Mouse (Mus musculus) hindbrain, postnatal 0 days (tissue): ENCODE measurements at regions not wholly inside any gene's neighbourhood (a gene's known extent, or its start where the extent isn't known, plus 50 kb on each side); places are given as distances from the start of the nearest gene placed in this dataset.

Experiments
- ATAC-seq: fragments of 200-750 bp; cut with Nextera tagmentation; 2 replicates; pipeline ENCODE4 v1.8.0; 2017; ENCODE audit warnings: mild to moderate bottlenecking, moderate TSS enrichment, moderate library complexity
- DNase-seq: peaks from one replicate; pipeline ENCODE4 v3.0.0-alpha.2; 2015; ENCODE audit warnings: low spot score
- H3K27ac ChIP-seq: fragments of 300-500 bp; sonication (generic); 2 replicates; pipeline ENCODE4 v1.5.1; 2014; ENCODE audit warnings: mild to moderate bottlenecking
- H3K27me3 ChIP-seq: fragments of 300-500 bp; sonication (generic); 2 replicates; pipeline ENCODE4 v1.6.1; 2014; ENCODE audit warnings: low read length, mixed read lengths; ENCODE audit not compliant: insufficient read depth
- H3K36me3 ChIP-seq: fragments of 300-500 bp; sonication (generic); 2 replicates; pipeline ENCODE4 v1.6.1; 2014; ENCODE audit warnings: low read length, mixed read lengths; ENCODE audit not compliant: insufficient read depth
- H3K4me1 ChIP-seq: fragments of 300-500 bp; sonication (generic); 2 replicates; pipeline ENCODE4 v1.6.1; 2014; ENCODE audit warnings: antibody characterized with exemption, low read length, mixed read lengths; ENCODE audit not compliant: insufficient read depth
- H3K4me2 ChIP-seq: fragments of 300-500 bp; sonication (generic); 2 replicates; pipeline ENCODE4 v1.6.1; 2014; ENCODE audit warnings: low read depth, mild to moderate bottlenecking, low read length, moderate library complexity, mixed read lengths
- H3K4me3 ChIP-seq: fragments of 300-500 bp; sonication (generic); 2 replicates; pipeline ENCODE4 v1.5.1; 2014; ENCODE audit warnings: low read length
- H3K9ac ChIP-seq: fragments of 300-500 bp; sonication (generic); replicated peaks from 2 replicates; pipeline ENCODE4 v1.6.1; 2014; ENCODE audit warnings: mild to moderate bottlenecking, low read length, moderate library complexity, mixed read lengths
- H3K9me3 ChIP-seq: fragments of 300-500 bp; sonication (generic); 2 replicates; pipeline ENCODE4 v1.6.1; 2016; ENCODE audit warnings: low read length, mixed read lengths
- CTCF ChIP-seq: IDR thresholded peaks from 2 replicates; pipeline ENCODE4 v1.5.1; 2016; ENCODE audit warnings: antibody characterized with exemption, control low read depth, low read depth
- WGBS: fragments of 180-500 bp; shearing (Covaris S2); extraction: QIAGEN DNeasy Blood & Tissue Kit; methylation state at CpG from one replicate; pipeline ENCODE4 v1.1.7; 2014; 5-methylcytosine and 5-hydroxymethylcytosine counted together

- ATAC-seq (no peak), DNase-seq (peak; percentile 48)
- H3K36me3 ChIP-seq = no peaks in the 10 kb centered on the region
- no peak overlapping the region for H3K27ac ChIP-seq
- no peaks in the 10 kb centered on the region for H3K27me3 ChIP-seq
- H3K9ac ChIP-seq = no peak overlapping the region
- H3K9me3 ChIP-seq = no peaks in the 10 kb centered on the region
- 56% methylated on average over 2 of the region's 2 CpGs for WGBS
- H3K4me1 ChIP-seq = no peaks in the 10 kb centered on the region
- H3K4me2 ChIP-seq = no peak overlapping the region
- no peak overlapping the region for H3K4me3 ChIP-seq
- TF ChIP-seq CTCF = no peak
Measured at GRCm38 (mm10) chr15:44112328-44112944, 3978.3 kb downstream of the 9330182O14Rik start.

GRCm38 (mm10) chr15:44134213-44134612, 4000.0 kb downstream of the 9330182O14Rik start:
- no peak for ATAC-seq

More at GRCm38 (mm10) chr15:44134213-44134612, 4000.0 kb downstream of the 9330182O14Rik start:
- no peak overlapping the region for H3K9ac ChIP-seq
- TF ChIP-seq CTCF = no peak
- no peak overlapping the region for H3K27ac ChIP-seq
- H3K4me3 ChIP-seq = no peak overlapping the region
- no peaks in the 10 kb centered on the region for H3K27me3 ChIP-seq
- H3K9me3 ChIP-seq = no peaks in the 10 kb centered on the region
- no peaks in the 10 kb centered on the region for H3K4me1 ChIP-seq
- 34% methylated on average over 1 of the region's 1 CpGs for WGBS
- H3K4me2 ChIP-seq = no peak overlapping the region
- peak; percentile 2 for DNase-seq
- no peaks in the 10 kb centered on the region for H3K36me3 ChIP-seq
